Mouse (Mus musculus) myocyte (in vitro differentiated cells): ENCODE results near the gene Tas2r115. TPM values are rescaled to one million over a fixed set of nuclear protein-coding genes. Genes with fewer than 3 reads are reported as not detected.
"Not testable (repeated sequence)": the region's sequence is repeated elsewhere in the genome, so short reads cannot be mapped to it uniquely, and the experiment has no call there.

ENCODE experiments used
- H3K27me3 ChIP-seq: one replicate; pipeline ENCODE4 v1.6.1; 2011; ENCODE audit not compliant: control insufficient read depth, insufficient read depth, insufficient read length
- H3K36me3 ChIP-seq: one replicate; pipeline ENCODE4 v1.6.1; 2011; ENCODE audit not compliant: control insufficient read depth, insufficient read depth
- H3K4me2 ChIP-seq: one replicate; pipeline ENCODE4 v1.6.1; 2011; ENCODE audit warnings: low read depth, control low read depth
- H3K4me3 ChIP-seq: one replicate; pipeline ENCODE4 v1.5.1; 2011; ENCODE audit warnings: mild to moderate bottlenecking, control low read depth, moderate library complexity
- H3K79me2 ChIP-seq: one replicate; pipeline ENCODE4 v1.6.1; 2011; ENCODE audit not compliant: control insufficient read depth, insufficient read depth
- H3ac ChIP-seq: one replicate; pipeline ENCODE4 v1.6.1; 2011; ENCODE audit not compliant: control insufficient read depth, insufficient read length
- CEBPB ChIP-seq: IDR thresholded peaks from 2 replicates; pipeline ENCODE4 v1.6.1; 2011; ENCODE audit warnings: mild to moderate bottlenecking, moderate library complexity; ENCODE audit not compliant: poor library complexity, insufficient read depth, severe bottlenecking
- E2F4 ChIP-seq: IDR thresholded peaks from one replicate; pipeline ENCODE4 v1.6.1; 2011; ENCODE audit warnings: mild to moderate bottlenecking, control low read depth, moderate library complexity; ENCODE audit not compliant: insufficient read depth
- MAX ChIP-seq: IDR thresholded peaks from one replicate; pipeline ENCODE4 v1.6.1; 2011; ENCODE audit warnings: low read depth, mild to moderate bottlenecking, control low read depth
- MYOD1 ChIP-seq, 3 experiments: IDR thresholded peaks; one replicate each; pipeline ENCODE4 v1.6.1; 2011; ENCODE audit warnings: control low read depth in 2 of 3, low read depth in 2 of 3, mild to moderate bottlenecking in 2 of 3, moderate library complexity in 1 of 3; ENCODE audit not compliant: insufficient read length in 2 of 3, control insufficient read depth in 1 of 3
- MYOG ChIP-seq, 3 experiments: IDR thresholded peaks; one replicate each; pipeline ENCODE4 v1.6.1; 2011; ENCODE audit warnings: control low read depth in 2 of 3, low read depth in 2 of 3, mild to moderate bottlenecking in 2 of 3; ENCODE audit not compliant: insufficient read length in 2 of 3, control insufficient read depth in 1 of 3, insufficient read depth in 1 of 3
- POLR2A ChIP-seq: IDR thresholded peaks from one replicate; pipeline ENCODE4 v1.6.1; 2011; ENCODE audit warnings: low read depth, mild to moderate bottlenecking, control low read depth, moderate library complexity; ENCODE audit not compliant: insufficient read length
- POLR2AphosphoS2 ChIP-seq: IDR thresholded peaks from one replicate; pipeline ENCODE4 v1.6.1; 2011; ENCODE audit warnings: low read depth, control low read depth; ENCODE audit not compliant: insufficient read length
- REST ChIP-seq: IDR thresholded peaks from one replicate; pipeline ENCODE4 v1.6.1; 2011; ENCODE audit warnings: mild to moderate bottlenecking, control low read depth, moderate library complexity; ENCODE audit not compliant: insufficient read depth, insufficient read length
- SRF ChIP-seq: IDR thresholded peaks from one replicate; pipeline ENCODE4 v1.6.1; 2011; ENCODE audit warnings: low read depth; ENCODE audit not compliant: control insufficient read depth, insufficient read length
- TCF12 ChIP-seq: IDR thresholded peaks from one replicate; pipeline ENCODE4 v1.6.1; 2011; ENCODE audit warnings: mild to moderate bottlenecking, control low read depth; ENCODE audit not compliant: poor library complexity, insufficient read depth, severe bottlenecking
- TCF3 ChIP-seq: IDR thresholded peaks from one replicate; pipeline ENCODE4 v1.6.1; 2011; ENCODE audit warnings: low read depth, control low read depth; ENCODE audit not compliant: insufficient read length
- USF1 ChIP-seq: IDR thresholded peaks from one replicate; pipeline ENCODE4 v1.6.1; 2011; ENCODE audit warnings: low read depth, mild to moderate bottlenecking, control low read depth, moderate library complexity
- polyA plus RNA-seq: library from polyadenylated mRNA; unstranded; fragments of >200 nt; fragmentation: generic; extraction: Trizol; gene quantifications from one replicate; pipeline ENCODE4 v1.2.1, GENCODE M21; 2012; ENCODE audit warnings: missing spikeins

The Tas2r115 gene
- polyA plus RNA-seq, 1 experiment = not detected

GRCm38 (mm10) chr6:132711828-132712227 lies 26.0 kb downstream of the Tas2r115 start, which contains the start of gene Tas2r122:
Gene Tas2r122, minus strand, starts transcription at chr6:132711928.
- Histone ChIP-seq H3K4me3 (no peak within 1 kb of the TSS), H3K36me3 (no peaks in the 10 kb centered on the region), H3K27me3 (no peaks in the 10 kb centered on the region), H3K4me2 (no peak within 1 kb of the TSS), H3K79me2 (no peaks in the 10 kb centered on the region), H3ac (no peak within 1 kb of the TSS)
- no peak for TF ChIP-seq REST
- no peak for TF ChIP-seq CEBPB
- no peak for TF ChIP-seq SRF
- no peak for TF ChIP-seq USF1
- no peak for TF ChIP-seq TCF12
- TF ChIP-seq MYOG (IDR thresholded peaks at IDR 0.05; ENCODE audit: control insufficient read depth in 1 of 3, insufficient read depth in 1 of 3, insufficient read length in 2 of 3, low read depth in 2 of 3) = no peak
- no peak for TF ChIP-seq E2F4
- no peak for TF ChIP-seq MYOD1 (IDR thresholded peaks at IDR 0.05; ENCODE audit: control insufficient read depth in 1 of 3, insufficient read length in 2 of 3, low read depth in 2 of 3)
- no peak for TF ChIP-seq MAX
- TF ChIP-seq POLR2A = no peak
- TF ChIP-seq TCF3 = no peak
- no peak for TF ChIP-seq POLR2AphosphoS2

- Histone ChIP-seq H3ac (no peak within 1 kb of the TSS), H3K4me3 (no peak within 1 kb of the TSS), H3K79me2 (no peaks in the 10 kb centered on the region), H3K36me3 (no peaks in the 10 kb centered on the region), H3K4me2 (no peak within 1 kb of the TSS), H3K27me3 (no peaks in the 10 kb centered on the region)
- TF ChIP-seq POLR2A = no peak
- TF ChIP-seq USF1 = no peak
- TF ChIP-seq MYOD1 (IDR thresholded peaks at IDR 0.05; ENCODE audit: control insufficient read depth in 1 of 3, insufficient read length in 2 of 3, low read depth in 2 of 3) = no peak
- TF ChIP-seq POLR2AphosphoS2 = no peak
- no peak for TF ChIP-seq SRF
- TF ChIP-seq CEBPB = no peak
- no peak for TF ChIP-seq REST
- no peak for TF ChIP-seq TCF3
- TF ChIP-seq MAX = no peak
- no peak for TF ChIP-seq TCF12
- TF ChIP-seq MYOG (IDR thresholded peaks at IDR 0.05; ENCODE audit: control insufficient read depth in 1 of 3, insufficient read depth in 1 of 3, insufficient read length in 2 of 3, low read depth in 2 of 3) = no peak
- TF ChIP-seq E2F4 = no peak
Observed at GRCm38 (mm10) chr6:132700907-132701306, 36.9 kb downstream of the Tas2r115 start, which contains the start of gene Tas2r121. Gene Tas2r121, minus strand, starts transcription at chr6:132701007.

GRCm38 (mm10) chr6:132691596-132691995 lies 46.2 kb downstream of the Tas2r115 start:
- not testable (repeated sequence) for H3K4me3 ChIP-seq, H3K4me2 ChIP-seq, H3K36me3 ChIP-seq, H3K79me2 ChIP-seq, H3ac ChIP-seq, H3K27me3 ChIP-seq

Other genes with a start within 250 kb of the Tas2r115 start
- gene Prh1, start 168.2 kb downstream of the Tas2r115 start, polyA plus RNA-seq = not detected
- gene Prp2, start 142.1 kb downstream of the Tas2r115 start, polyA plus RNA-seq = not detected
- not detected for gene A630073D07Rik, start 86.5 kb downstream of the Tas2r115 start, polyA plus RNA-seq
- not detected for gene Tas2r120, start 81.1 kb downstream of the Tas2r115 start, polyA plus RNA-seq
- not detected for gene Tas2r121, start 37.0 kb downstream of the Tas2r115 start, polyA plus RNA-seq
- not detected for gene Tas2r122, start 26.1 kb downstream of the Tas2r115 start, polyA plus RNA-seq
- not detected for gene Tas2r124, start 16.7 kb upstream of the Tas2r115 start, polyA plus RNA-seq
- not detected for gene Tas2r102, start 24.1 kb upstream of the Tas2r115 start, polyA plus RNA-seq
- not detected for gene Tas2r136, start 40.1 kb upstream of the Tas2r115 start, polyA plus RNA-seq
- not detected for gene Tas2r117, start 64.8 kb upstream of the Tas2r115 start, polyA plus RNA-seq
- not detected for gene Tas2r123, start 109.1 kb upstream of the Tas2r115 start, polyA plus RNA-seq
- not detected for gene Tas2r116, start 117.4 kb upstream of the Tas2r115 start, polyA plus RNA-seq
- not detected for gene Tas2r110, start 130.0 kb upstream of the Tas2r115 start, polyA plus RNA-seq
- not detected for gene Tas2r113, start 155.0 kb upstream of the Tas2r115 start, polyA plus RNA-seq
- not detected for gene Tas2r125, start 171.6 kb upstream of the Tas2r115 start, polyA plus RNA-seq
- gene Tas2r129, start 213.1 kb upstream of the Tas2r115 start, polyA plus RNA-seq = not detected
- gene Tas2r131, start 219.9 kb upstream of the Tas2r115 start, polyA plus RNA-seq = not detected
- gene Tas2r109, start 242.9 kb upstream of the Tas2r115 start, polyA plus RNA-seq = not detected